Mouse (Mus musculus): ENCODE measurements around the gene Adcy5. TPM values are rescaled to one million over a fixed set of nuclear protein-coding genes. Genes with fewer than 3 reads are reported as not detected.

Adcy5 gene
- total and polyA plus RNA-seq, 3 experiments = 0.05 TPM; not detected in 2

- ATAC-seq (ENCODE audit: extremely low read depth, insufficient number of reproducible peaks, low FRiP score, poor library complexity, severe bottlenecking) (no peak), DNase-seq (ENCODE audit: low spot score) (no peak)
- peaks cover 5% of the 10 kb centered on the region for H3K27me3 ChIP-seq (ENCODE audit: insufficient read depth, low read length)
- H3K9me3 ChIP-seq (replicated peaks) = no peaks in the 10 kb centered on the region
- H3K4me1 ChIP-seq (ENCODE audit: insufficient read depth, low read depth, low read length) = no peaks in the 10 kb centered on the region
- no peak overlapping the region for H3K4me3 ChIP-seq (ENCODE audit: low read depth, low read length)
- no peaks in the 10 kb centered on the region for H3K36me3 ChIP-seq (replicated peaks)
- no peak for TF ChIP-seq TAL1 (conservative IDR thresholded peaks at IDR 0.05; ENCODE audit: low read depth, low read length)
- TF ChIP-seq GATA1 (IDR thresholded peaks at IDR 0.05; ENCODE audit: borderline replicate concordance, low read length) = no peak
- TF ChIP-seq CTCF (IDR thresholded peaks at IDR 0.05; ENCODE audit: low read depth, low read length) = no peak
- TF ChIP-seq POLR2AphosphoS5 (IDR thresholded peaks at IDR 0.05; ENCODE audit: insufficient replicate concordance, low read depth, low read length) = no peak
- TF ChIP-seq GATA2 (IDR thresholded peaks at IDR 0.05; ENCODE audit: borderline replicate concordance, low read depth, low read length) = no peak
Observed at GRCm38 (mm10) chr16:35192471-35192870, 37.8 kb downstream of the Adcy5 start.

- DNase-seq (ENCODE audit: low spot score) (no peak), ATAC-seq (ENCODE audit: extremely low read depth, insufficient number of reproducible peaks, low FRiP score, poor library complexity, severe bottlenecking) (no peak)
- H3K9me3 ChIP-seq (replicated peaks) = no peaks in the 10 kb centered on the region
- no peaks in the 10 kb centered on the region for H3K36me3 ChIP-seq (replicated peaks)
- H3K4me1 ChIP-seq (ENCODE audit: insufficient read depth, low read depth, low read length) = no peaks in the 10 kb centered on the region
- no peak overlapping the region for H3K4me3 ChIP-seq (ENCODE audit: low read depth, low read length)
- H3K27me3 ChIP-seq (ENCODE audit: insufficient read depth, low read length) = peaks cover 5% of the 10 kb centered on the region
- TF ChIP-seq GATA2 (IDR thresholded peaks at IDR 0.05; ENCODE audit: borderline replicate concordance, low read depth, low read length) (no peak), CTCF (IDR thresholded peaks at IDR 0.05; ENCODE audit: low read depth, low read length) (no peak), POLR2AphosphoS5 (IDR thresholded peaks at IDR 0.05; ENCODE audit: insufficient replicate concordance, low read depth, low read length) (no peak), GATA1 (IDR thresholded peaks at IDR 0.05; ENCODE audit: borderline replicate concordance, low read length) (no peak), TAL1 (conservative IDR thresholded peaks at IDR 0.05; ENCODE audit: low read depth, low read length) (no peak)
Observed at GRCm38 (mm10) chr16:35193357-35193756, 38.7 kb downstream of the Adcy5 start.

- Histone ChIP-seq H3K36me3 (replicated peaks) (no peaks in the 10 kb centered on the region), H3K4me3 (ENCODE audit: low read depth, low read length) (no peak overlapping the region), H3K27me3 (ENCODE audit: insufficient read depth, low read length) (peaks cover 18% of the 10 kb centered on the region), H3K4me1 (ENCODE audit: insufficient read depth, low read depth, low read length) (no peaks in the 10 kb centered on the region), H3K9me3 (replicated peaks) (no peaks in the 10 kb centered on the region)
- DNase-seq (ENCODE audit: low spot score) (no peak), ATAC-seq (ENCODE audit: extremely low read depth, insufficient number of reproducible peaks, low FRiP score, poor library complexity, severe bottlenecking) (no peak)
- TF ChIP-seq GATA2 (IDR thresholded peaks at IDR 0.05; ENCODE audit: borderline replicate concordance, low read depth, low read length) = no peak
- no peak for TF ChIP-seq GATA1 (IDR thresholded peaks at IDR 0.05; ENCODE audit: borderline replicate concordance, low read length)
- no peak for TF ChIP-seq TAL1 (conservative IDR thresholded peaks at IDR 0.05; ENCODE audit: low read depth, low read length)
- TF ChIP-seq POLR2AphosphoS5 (IDR thresholded peaks at IDR 0.05; ENCODE audit: insufficient replicate concordance, low read depth, low read length) = no peak
- no peak for TF ChIP-seq CTCF (IDR thresholded peaks at IDR 0.05; ENCODE audit: low read depth, low read length)
Observed at GRCm38 (mm10) chr16:35199721-35200431, 45.2 kb downstream of the Adcy5 start.

DNA sequence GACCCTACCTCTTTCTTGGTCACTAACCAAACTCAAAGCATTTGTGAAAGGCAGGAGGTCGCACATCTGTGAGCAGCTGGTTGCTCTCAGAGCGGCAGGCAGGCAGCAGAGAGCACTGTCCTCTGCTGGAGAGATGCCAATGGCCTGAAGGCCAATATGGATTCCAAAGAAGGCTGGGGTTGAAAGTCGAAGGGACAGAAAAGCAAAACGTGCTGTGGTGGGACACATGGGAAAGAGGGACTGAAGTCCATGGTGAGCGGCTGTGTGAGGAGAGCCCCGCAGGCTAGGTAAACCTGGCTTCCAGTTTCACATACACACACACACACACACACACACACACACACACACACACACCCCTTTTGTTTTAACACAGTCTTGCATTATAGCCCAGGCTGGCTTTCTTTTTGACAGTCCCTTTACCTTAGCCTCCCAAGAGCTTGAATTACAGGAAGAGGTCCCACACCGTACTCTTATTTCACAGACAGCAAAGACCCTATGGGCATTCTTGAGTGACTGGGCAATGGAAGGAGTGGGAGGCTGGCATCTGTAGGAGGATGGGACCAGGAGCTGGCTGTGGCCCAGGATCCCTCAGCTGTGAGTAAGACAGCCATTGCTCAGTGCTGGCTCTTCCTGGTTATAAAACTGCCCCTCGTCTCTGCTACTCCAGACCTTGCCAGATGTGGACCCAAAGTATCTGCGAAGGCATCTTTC lies 45.9 kb downstream of the Adcy5 start:
- Histone ChIP-seq H3K9me3 (replicated peaks) (no peaks in the 10 kb centered on the region), H3K27me3 (ENCODE audit: insufficient read depth, low read length) (peaks cover 18% of the 10 kb centered on the region), H3K4me1 (ENCODE audit: insufficient read depth, low read depth, low read length) (no peaks in the 10 kb centered on the region), H3K4me3 (ENCODE audit: low read depth, low read length) (no peak overlapping the region), H3K36me3 (replicated peaks) (no peaks in the 10 kb centered on the region)
- no peak for ATAC-seq (ENCODE audit: extremely low read depth, insufficient number of reproducible peaks, low FRiP score, poor library complexity, severe bottlenecking)
- DNase-seq (ENCODE audit: low spot score) = no peak
- TF ChIP-seq GATA2 (IDR thresholded peaks at IDR 0.05; ENCODE audit: borderline replicate concordance, low read depth, low read length) = no peak
- TF ChIP-seq POLR2AphosphoS5 (IDR thresholded peaks at IDR 0.05; ENCODE audit: insufficient replicate concordance, low read depth, low read length) = no peak
- TF ChIP-seq GATA1 (IDR thresholded peaks at IDR 0.05; ENCODE audit: borderline replicate concordance, low read length) = no peak
- no peak for TF ChIP-seq TAL1 (conservative IDR thresholded peaks at IDR 0.05; ENCODE audit: low read depth, low read length)
- TF ChIP-seq CTCF (IDR thresholded peaks at IDR 0.05; ENCODE audit: low read depth, low read length) = no peak

- no peak overlapping the region for H3K4me3 ChIP-seq (ENCODE audit: low read depth, low read length)
- DNase-seq (ENCODE audit: low spot score) (no peak), ATAC-seq (ENCODE audit: extremely low read depth, insufficient number of reproducible peaks, low FRiP score, poor library complexity, severe bottlenecking) (no peak)
- TF ChIP-seq GATA1 (IDR thresholded peaks at IDR 0.05; ENCODE audit: borderline replicate concordance, low read length) (no peak), GATA2 (IDR thresholded peaks at IDR 0.05; ENCODE audit: borderline replicate concordance, low read depth, low read length) (no peak), CTCF (IDR thresholded peaks at IDR 0.05; ENCODE audit: low read depth, low read length) (no peak), TAL1 (conservative IDR thresholded peaks at IDR 0.05; ENCODE audit: low read depth, low read length) (no peak), POLR2AphosphoS5 (IDR thresholded peaks at IDR 0.05; ENCODE audit: insufficient replicate concordance, low read depth, low read length) (no peak)
- no peaks in the 10 kb centered on the region for H3K9me3 ChIP-seq (replicated peaks)
- H3K36me3 ChIP-seq (replicated peaks) = no peaks in the 10 kb centered on the region
- H3K27me3 ChIP-seq (ENCODE audit: insufficient read depth, low read length) = peaks cover 21% of the 10 kb centered on the region
- H3K4me1 ChIP-seq (ENCODE audit: insufficient read depth, low read depth, low read length) = no peaks in the 10 kb centered on the region
Observed at GRCm38 (mm10) chr16:35201281-35201680, 46.6 kb downstream of the Adcy5 start.

- Histone ChIP-seq H3K4me1 (ENCODE audit: insufficient read depth, low read depth, low read length) (no peaks in the 10 kb centered on the region), H3K9me3 (replicated peaks) (no peaks in the 10 kb centered on the region), H3K36me3 (replicated peaks) (no peaks in the 10 kb centered on the region), H3K4me3 (ENCODE audit: low read depth, low read length) (no peak overlapping the region), H3K27me3 (ENCODE audit: insufficient read depth, low read length) (peaks cover 24% of the 10 kb centered on the region)
- no peak for TF ChIP-seq CTCF (IDR thresholded peaks at IDR 0.05; ENCODE audit: low read depth, low read length)
- no peak for TF ChIP-seq GATA1 (IDR thresholded peaks at IDR 0.05; ENCODE audit: borderline replicate concordance, low read length)
- DNase-seq (ENCODE audit: low spot score) (no peak), ATAC-seq (ENCODE audit: extremely low read depth, insufficient number of reproducible peaks, low FRiP score, poor library complexity, severe bottlenecking) (no peak)
Observed at GRCm38 (mm10) chr16:35203511-35203910, 48.8 kb downstream of the Adcy5 start.
